Mouse (Mus musculus) CH12.LX (cell line): ENCODE measurements at regions not wholly inside any gene's neighbourhood (a gene's known extent, or its start where the extent isn't known, plus 50 kb on each side); places are given as distances from the start of the nearest gene placed in this dataset.

Source experiments
- CHD2 ChIP-seq: IDR thresholded peaks from 2 replicates; pipeline ENCODE4 v1.6.1; 2011; ENCODE audit warnings: low read length, improper control_type of control experiment
- CTCF ChIP-seq, 2 experiments: IDR thresholded peaks in 1 of 2; conservative IDR thresholded peaks in 1 of 2; 2 replicates each; pipeline ENCODE4 v1.5.1; 2011 to 2012; ENCODE audit warnings: low read depth in 2 of 2, low read length in 2 of 2, improper control_type of control experiment in 1 of 2, inconsistent platforms in 1 of 2, mild to moderate bottlenecking in 1 of 2, moderate library complexity in 1 of 2
- EP300 ChIP-seq: IDR thresholded peaks from 2 replicates; pipeline ENCODE4 v1.6.1; 2011; ENCODE audit warnings: low read length, improper control_type of control experiment
- GABPA ChIP-seq: IDR thresholded peaks from 2 replicates; pipeline ENCODE4 v1.6.1; 2012; ENCODE audit warnings: low read depth, low read length, improper control_type of control experiment, inconsistent platforms; ENCODE audit not compliant: insufficient replicate concordance
- JUN ChIP-seq: IDR thresholded peaks from 2 replicates; pipeline ENCODE4 v1.6.1; 2011; ENCODE audit warnings: low read depth, mild to moderate bottlenecking, low read length, improper control_type of control experiment, moderate library complexity; ENCODE audit not compliant: insufficient read depth
- KAT2A ChIP-seq: IDR thresholded peaks from 2 replicates; pipeline ENCODE4 v1.6.1; 2012; ENCODE audit warnings: low read length, improper control_type of control experiment, inconsistent platforms; ENCODE audit not compliant: insufficient replicate concordance
- MAX ChIP-seq: IDR thresholded peaks from 2 replicates; pipeline ENCODE4 v1.6.1; 2011; ENCODE audit warnings: low read length, improper control_type of control experiment
- MEF2A ChIP-seq: IDR thresholded peaks from 2 replicates; pipeline ENCODE4 v1.6.1; 2014; ENCODE audit warnings: low read depth, mild to moderate bottlenecking, inconsistent platforms, low read length, improper control_type of control experiment, borderline replicate concordance
- NELFE ChIP-seq: IDR thresholded peaks from 2 replicates; pipeline ENCODE4 v1.6.1; 2011; ENCODE audit warnings: low read depth, low read length, improper control_type of control experiment
- POLR2A ChIP-seq: IDR thresholded peaks from 2 replicates; pipeline ENCODE4 v1.6.1; 2011; ENCODE audit warnings: low read depth, mild to moderate bottlenecking, improper control_type of control experiment, low read length
- RCOR1 ChIP-seq: conservative IDR thresholded peaks from 2 replicates; pipeline ENCODE4 v1.6.1; 2012; ENCODE audit warnings: low read depth, mild to moderate bottlenecking, inconsistent platforms, low read length, improper control_type of control experiment
- SIN3A ChIP-seq: IDR thresholded peaks from 2 replicates; pipeline ENCODE4 v1.6.1; 2012; ENCODE audit warnings: low read length, improper control_type of control experiment, inconsistent platforms
- TBP ChIP-seq: conservative IDR thresholded peaks from 2 replicates; pipeline ENCODE4 v1.6.1; 2011; ENCODE audit warnings: low read depth, low read length, improper control_type of control experiment
- ZKSCAN1 ChIP-seq: IDR thresholded peaks from 2 replicates; pipeline ENCODE4 v1.6.1; 2012; ENCODE audit warnings: low read depth, inconsistent platforms, low read length, improper control_type of control experiment, borderline replicate concordance

GRCm38 (mm10) chr19:27099921-27100320 is 116.4 kb upstream of the Vldlr start:
- TF ChIP-seq ZKSCAN1 (no peak), POLR2A (no peak), CTCF (conservative IDR thresholded peaks at IDR 0.05 in 1 of 2, IDR thresholded peaks at IDR 0.05 in 1 of 2; ENCODE audit: low read depth in 2 of 2, low read length in 2 of 2) (no peak), MEF2A (no peak), SIN3A (no peak), EP300 (no peak), GABPA (no peak), RCOR1 (no peak), MAX (no peak), TBP (no peak), NELFE (no peak), JUN (no peak), KAT2A (no peak), CHD2 (no peak)
